Mouse (Mus musculus) bone marrow, adult 2 months (tissue): ENCODE data around the gene Prpf40b.

Experiments
- CTCF ChIP-seq: fragments of 200-500 bp; IDR thresholded peaks from 2 replicates; pipeline ENCODE4 v1.5.1; 2011; ENCODE audit warnings: low read length, control low read depth; ENCODE audit not compliant: control insufficient read depth, insufficient read depth
- POLR2A ChIP-seq: fragments of 200-500 bp; IDR thresholded peaks from 2 replicates; pipeline ENCODE4 v1.6.1; 2011; ENCODE audit warnings: low read depth, mild to moderate bottlenecking, control low read depth, low read length, borderline replicate concordance; ENCODE audit not compliant: control insufficient read depth

DNA sequence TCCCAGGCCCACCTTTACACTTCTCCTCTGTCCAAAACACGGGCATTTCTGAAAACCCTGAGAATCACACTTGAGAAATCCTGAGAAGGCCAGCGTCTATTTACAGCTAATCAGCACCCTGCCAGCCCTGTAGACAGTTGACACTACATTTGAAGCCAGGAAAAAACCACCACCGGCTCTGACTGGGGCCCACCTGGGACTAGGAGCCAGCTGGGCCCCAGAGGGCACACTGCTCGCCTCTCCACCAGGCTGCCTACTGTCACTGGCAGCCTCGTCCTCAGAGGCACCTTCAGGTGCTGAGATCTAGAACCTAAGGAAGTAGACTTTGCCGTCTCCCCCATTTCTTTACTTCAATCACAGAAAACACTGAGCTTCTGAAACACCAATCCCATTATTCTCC, 60.8 kb downstream of the Prpf40b start:
- no peak for TF ChIP-seq POLR2A
- TF ChIP-seq CTCF: no peak
